Mouse (Mus musculus) frontal cortex, adult 2 months (tissue): Measurements from ENCODE around the gene Rps6. TPM values are rescaled to one million over a fixed set of nuclear protein-coding genes. Genes with fewer than 3 reads are reported as not detected.
"Not testable (repeated sequence)": the region's sequence is repeated elsewhere in the genome, so short reads cannot be mapped to it uniquely, and the experiment has no call there.

Source experiments
- DNase-seq, 2 experiments: peaks; one replicate each; pipeline ENCODE4 v3.0.0; 2022; ENCODE audit warnings: low spot score in 1 of 2; ENCODE audit errors: extremely low spot score in 1 of 2
- polyA plus RNA-seq: library from polyadenylated mRNA; depleted of rRNA; stranded (reverse); fragments of >200 nt; gene quantifications from 2 replicates; pipeline ENCODE4 v1.2.3, GENCODE M21; 2012; rRNA removed

The Rps6 gene
- polyA plus RNA-seq, 1 experiment = 657 TPM

DNA sequence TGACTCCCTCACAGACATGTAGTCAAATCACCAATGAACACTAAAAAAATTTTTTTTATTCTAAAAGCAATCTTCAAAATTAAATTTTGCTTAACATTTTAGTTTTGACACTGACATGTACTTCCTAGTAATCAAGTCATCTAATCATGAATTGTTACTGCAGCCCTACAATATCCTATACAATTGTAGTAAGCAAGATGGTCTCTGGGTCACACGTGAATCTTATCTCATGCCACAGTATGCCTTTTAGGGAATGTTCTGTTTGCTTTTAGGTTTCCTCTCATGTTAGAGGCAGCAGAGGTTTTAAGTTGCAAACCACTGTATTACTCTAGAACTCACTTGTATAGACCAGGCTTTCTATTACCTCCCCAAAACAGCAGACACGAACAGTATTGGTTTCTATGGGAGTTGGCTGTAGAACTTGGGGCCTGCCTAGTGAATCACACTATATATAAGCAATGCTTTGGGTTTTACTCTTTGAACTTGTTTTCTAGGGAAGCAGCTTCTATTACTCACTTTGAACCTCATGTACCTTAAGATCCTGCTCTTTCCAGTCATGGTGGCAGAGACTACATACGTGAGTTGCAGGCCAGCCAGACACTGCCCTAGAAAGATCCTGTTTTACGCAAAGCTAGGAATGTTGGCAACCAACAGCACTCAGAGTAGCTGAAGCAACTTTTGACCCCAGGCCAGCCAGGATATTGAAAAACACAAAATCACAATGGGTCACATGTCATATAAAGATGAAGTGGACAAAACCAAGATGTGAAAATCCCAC is 4.2 kb downstream of the Rps6 start:
- no peak for DNase-seq

- no peak for DNase-seq
These were observed 5.2 kb downstream of the Rps6 start for GRCm38 (mm10) chr4:86852018-86852417.

DNA sequence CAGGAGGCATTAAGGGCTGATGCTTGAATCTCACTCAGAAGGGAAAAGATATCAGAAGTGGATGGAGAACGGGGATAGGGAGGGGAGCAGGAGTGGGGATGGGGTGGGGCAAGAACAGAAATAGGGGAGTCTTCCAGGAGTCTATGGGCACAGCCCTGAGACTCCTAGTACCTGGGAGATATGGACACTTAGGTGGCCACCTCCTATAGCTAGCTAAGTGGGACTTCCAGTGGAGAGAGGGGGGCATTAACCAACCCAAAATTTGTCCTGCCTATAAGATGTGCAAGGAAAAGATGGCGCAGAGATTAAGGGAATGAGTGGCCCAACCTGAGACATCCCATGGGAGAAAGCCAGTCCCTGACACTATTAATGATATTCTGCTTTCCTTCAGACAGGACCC is 5.9 kb downstream of the Rps6 start:
- no peak for DNase-seq

DNA sequence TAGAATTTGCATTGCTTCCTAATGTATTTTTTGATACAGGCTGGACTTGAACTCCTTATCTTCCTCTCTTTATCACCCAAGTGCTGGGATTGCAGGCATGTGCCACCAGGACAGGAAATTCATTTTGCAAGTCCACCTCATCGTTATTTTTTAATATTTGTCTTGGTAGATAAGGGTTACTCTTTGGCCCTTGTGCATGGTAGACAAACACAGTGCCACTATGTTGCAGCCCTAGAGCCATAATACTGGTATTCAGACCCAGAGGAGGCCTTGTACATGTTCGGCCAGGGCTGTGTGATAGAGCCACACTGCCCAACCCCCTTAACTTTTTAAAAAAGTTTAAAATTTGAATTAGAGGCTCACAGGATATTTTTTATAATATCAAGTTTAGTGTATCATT is 10.0 kb downstream of the Rps6 start:
- DNase-seq = no peak

DNA sequence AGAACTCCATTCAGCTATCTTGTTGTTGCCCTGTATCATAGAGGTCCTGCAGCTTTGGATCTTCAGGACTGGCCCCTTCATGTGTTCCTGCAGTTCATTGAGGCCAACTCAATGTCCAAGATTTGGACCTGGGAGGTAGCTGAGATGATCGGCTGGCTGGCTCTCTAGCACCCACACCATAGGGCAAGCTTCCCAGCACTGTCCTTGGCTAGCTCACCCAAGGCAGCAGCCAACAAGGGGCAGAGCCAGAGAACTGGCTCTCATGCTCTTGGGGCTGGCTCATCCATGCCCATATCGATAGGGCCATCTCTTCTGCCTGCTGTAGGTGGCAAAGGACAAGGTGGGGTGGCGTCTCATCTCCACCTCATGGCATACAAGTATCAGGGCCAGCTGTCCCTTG is 11.8 kb downstream of the Rps6 start:
- DNase-seq = no peak

DNA sequence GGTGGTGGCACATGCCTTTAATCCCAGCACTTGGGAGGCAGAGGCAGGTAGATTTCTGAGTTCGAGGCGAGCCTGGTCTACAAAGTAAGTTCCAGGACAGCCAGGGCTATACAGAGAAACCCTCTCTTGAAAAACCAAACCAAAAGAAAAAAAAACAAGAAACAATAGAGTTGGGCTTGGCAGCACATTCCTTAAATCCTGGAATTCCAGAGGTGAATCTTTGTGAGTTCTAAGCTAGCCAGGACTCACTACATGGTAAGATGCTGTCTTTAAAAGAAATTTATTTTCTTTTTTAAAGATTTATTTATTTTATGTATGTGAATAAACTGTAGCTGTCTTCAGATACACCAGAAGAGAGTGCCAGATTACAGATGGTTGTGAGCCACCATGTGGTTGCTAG is 16.1 kb downstream of the Rps6 start:
- DNase-seq = not testable (repeated sequence)

- DNase-seq = no peak
These were observed 25.3 kb downstream of the Rps6 start for GRCm38 (mm10) chr4:86831896-86832295.

- no peak for DNase-seq
These were observed 32.1 kb downstream of the Rps6 start for GRCm38 (mm10) chr4:86825143-86825542.

GRCm38 (mm10) chr4:86823169-86823568 is 34.0 kb downstream of the Rps6 start:
- peak in 1 of 2 experiments; percentile 68 for DNase-seq

- no peak for DNase-seq
These were observed 42.4 kb downstream of the Rps6 start for GRCm38 (mm10) chr4:86814850-86815249.

DNA sequence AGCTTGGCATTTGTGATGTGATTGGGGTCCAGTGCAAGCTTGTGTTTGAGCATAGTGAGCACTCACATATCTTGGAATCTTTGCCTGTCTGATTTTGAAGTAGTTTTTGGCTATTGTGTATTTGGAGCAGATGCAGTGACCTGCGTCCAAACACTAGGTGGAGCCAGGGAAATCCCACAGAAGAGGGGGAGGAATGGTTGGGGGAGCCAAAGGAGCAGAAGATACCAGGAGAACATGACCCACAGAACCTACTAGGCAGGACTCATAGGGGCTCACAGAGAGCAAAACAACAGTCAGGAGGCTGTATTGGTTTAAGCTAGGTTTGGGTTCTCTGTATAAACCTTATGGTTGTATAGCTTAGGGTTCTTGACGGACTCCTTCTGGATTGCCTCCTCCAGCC is 46.6 kb downstream of the Rps6 start:
- peak in 1 of 2 experiments; percentile 12 for DNase-seq

Other genes starting within 250 kb of the Rps6 start
- 3.8 and 3.9 TPM in 2 replicates for gene Haus6, start 245.4 kb downstream of the Rps6 start, polyA plus RNA-seq
- 18.9 and 19.9 TPM in 2 replicates for gene Plin2, start 187.4 kb downstream of the Rps6 start, polyA plus RNA-seq
- 6.9 and 7.5 TPM in 2 replicates for gene Dennd4c, start 108.9 kb downstream of the Rps6 start, polyA plus RNA-seq
- gene Acer2, start 17.0 kb upstream of the Rps6 start, polyA plus RNA-seq = 4.6 and 5.3 TPM in 2 replicates